Mouse (Mus musculus) left cerebral cortex, adult 2 months (tissue): Measurements from ENCODE around the gene Afap1. TPM values are rescaled to one million over a fixed set of nuclear protein-coding genes. Genes with fewer than 3 reads are reported as not detected.

Source experiments
- DNase-seq, 2 experiments: peaks; one replicate each; pipeline ENCODE4 v3.0.0; 2021 to 2022; ENCODE audit warnings: low spot score in 2 of 2, mixed read lengths in 1 of 2; ENCODE audit errors: extremely low spot score in 1 of 2
- H3K27ac ChIP-seq: fragments of 200-600 bp; 2 replicates; pipeline ENCODE4 v1.8.1; 2022
- H3K4me3 ChIP-seq: fragments of 200-600 bp; 2 replicates; pipeline ENCODE4 v1.8.1; 2022
- CTCF ChIP-seq: fragments of 200-600 bp; IDR thresholded peaks from 2 replicates; pipeline ENCODE4 v1.8.1; 2022; ENCODE audit warnings: antibody characterized with exemption, mild to moderate bottlenecking, moderate library complexity
- intact Hi-C: fragments of 180-260 bp; cut with DNase I; formaldehyde crosslinking; loops from one replicate; pipeline ENCODE4 v1.15.1; 2025
- total RNA-seq, 2 experiments: library from RNA; stranded (reverse); gene quantifications; 2 replicates each; pipeline ENCODE4 v1.2.3; 2021

Gene Afap1
- total RNA-seq, 2 experiments from 2014 or later = 28.8 to 31.5 TPM

GRCm38 (mm10) chr5:35884262-35884661, 8.9 kb upstream of the Afap1 start:
- intact Hi-C loops = no loop called here
- H3K4me3 ChIP-seq = no peak overlapping the region
- peak; percentile 66 for TF ChIP-seq CTCF
- DNase-seq = peak; percentile 49 to 53
- H3K27ac ChIP-seq = no peak overlapping the region

DNA sequence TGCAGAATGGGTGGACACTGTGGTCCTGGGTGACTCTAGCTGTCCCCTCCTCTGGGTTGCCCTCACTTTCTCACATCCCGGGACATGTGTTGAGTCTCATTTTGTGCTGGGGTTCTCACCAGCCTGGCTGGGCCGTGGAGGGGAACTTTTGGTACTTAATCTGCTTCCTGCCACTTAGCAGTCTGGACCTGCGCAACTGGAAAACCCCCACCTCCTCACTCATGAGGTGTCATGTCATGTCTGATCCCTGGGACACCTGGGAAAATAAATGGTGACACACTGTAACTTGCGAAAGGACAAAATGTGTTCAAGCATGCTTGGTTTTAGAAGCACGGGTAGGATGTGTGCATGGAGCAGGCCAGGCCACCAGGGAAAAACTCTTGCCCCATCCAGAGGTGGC, 8.4 kb upstream of the Afap1 start:
- Histone ChIP-seq H3K27ac (no peak overlapping the region), H3K4me3 (no peak overlapping the region)
- intact Hi-C loops = no loop called here
- DNase-seq = no peak
- no peak for TF ChIP-seq CTCF

- no peak overlapping the region for H3K27ac ChIP-seq
- DNase-seq = no peak
- H3K4me3 ChIP-seq = no peak overlapping the region
- TF ChIP-seq CTCF = peak; percentile 73
- intact Hi-C loops = loop anchor here (1.0 kb wide), 1 partner anchor 86 kb away; no protein-coding TSS in a partner anchor
Observed at GRCm38 (mm10) chr5:35888959-35889358, 4.2 kb upstream of the Afap1 start.

DNA sequence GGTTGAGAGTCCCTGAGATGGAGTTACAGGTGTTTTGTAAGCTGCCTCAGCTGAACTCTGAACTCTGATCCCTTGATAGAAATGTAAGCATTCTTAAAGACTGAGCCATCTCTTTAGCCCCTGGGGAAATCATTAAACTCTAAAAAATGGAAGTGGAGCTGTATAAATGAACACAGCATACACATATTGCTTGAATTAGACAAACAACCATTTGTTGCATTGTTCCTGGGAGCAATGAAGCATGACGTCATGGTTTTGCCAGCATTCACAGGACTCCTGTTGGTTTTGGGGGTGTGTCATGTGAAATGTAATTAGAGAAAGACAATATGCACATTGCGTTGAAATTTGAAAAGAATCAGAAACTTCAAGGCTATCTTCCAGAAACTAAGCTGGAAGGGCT, 3.5 kb upstream of the Afap1 start:
- H3K4me3 ChIP-seq = no peak overlapping the region
- intact Hi-C loops = loop anchor here (1.0 kb wide), 1 partner anchor 86 kb away; no protein-coding TSS in a partner anchor
- H3K27ac ChIP-seq = no peak overlapping the region
- TF ChIP-seq CTCF = no peak
- no peak for DNase-seq

- no peak for DNase-seq
- Histone ChIP-seq H3K27ac (no peak overlapping the region), H3K4me3 (no peak overlapping the region)
- intact Hi-C loops = no loop called here
- TF ChIP-seq CTCF = no peak
Observed at GRCm38 (mm10) chr5:35890985-35891730, 2.0 kb upstream of the Afap1 start.

DNA sequence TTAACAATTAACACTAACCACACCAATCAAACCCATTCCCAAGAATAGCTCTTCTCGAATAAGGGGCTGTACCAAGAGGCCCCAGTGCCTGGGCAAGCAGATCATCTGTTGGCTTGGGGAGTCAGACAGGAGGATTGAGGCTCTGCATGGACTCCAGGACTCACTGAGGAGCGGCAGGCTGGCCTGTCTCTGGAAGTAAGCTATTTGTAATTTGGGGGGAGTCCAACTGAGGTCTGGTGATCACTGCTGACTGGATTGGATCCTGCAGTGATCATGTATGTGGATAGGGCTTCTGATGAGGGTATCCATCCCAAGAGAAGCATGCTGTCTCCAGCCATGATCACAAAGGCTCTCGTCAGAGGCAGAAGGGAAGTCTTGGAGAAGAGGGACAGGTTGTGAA, 756 bp upstream of the Afap1 start:
- no peak overlapping the region; the same call in 1 of the 2 replicates for H3K4me3 ChIP-seq
- DNase-seq = no peak
- intact Hi-C loops = no loop called here
- H3K27ac ChIP-seq = no peak overlapping the region
- TF ChIP-seq CTCF = no peak

DNA sequence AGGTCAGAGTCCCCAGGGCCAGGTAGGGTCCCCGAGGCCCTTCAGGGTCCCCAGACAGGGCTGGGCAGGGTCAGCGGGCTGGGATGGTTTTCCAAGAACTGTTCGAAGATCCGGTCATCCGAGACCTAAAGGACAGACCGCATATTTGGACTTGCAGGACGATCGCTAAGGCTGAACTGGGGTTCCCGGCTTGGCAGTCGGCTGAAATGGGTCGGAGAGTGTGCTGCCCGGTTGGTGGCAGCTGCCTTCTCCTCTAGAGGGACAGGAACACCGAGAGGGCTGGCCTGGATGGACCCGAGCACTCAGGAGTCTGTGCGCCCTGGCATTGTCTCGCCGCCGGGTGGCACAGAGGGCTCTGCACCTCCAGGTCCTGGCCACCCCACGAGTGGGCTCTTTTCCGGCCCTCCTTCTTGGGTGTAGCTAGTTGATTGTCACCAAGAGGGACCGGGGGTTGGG, 714 bp downstream of the Afap1 start:
- H3K27ac ChIP-seq = peak overlapping the region; percentile 89
- peak; percentile 59 for TF ChIP-seq CTCF
- intact Hi-C loops = loop anchor here (1.0 kb wide), 1 partner anchor 78 kb away; no protein-coding TSS in a partner anchor
- H3K4me3 ChIP-seq = peak overlapping the region; percentile 84
- peak; percentile 60 to 66 for DNase-seq

DNA sequence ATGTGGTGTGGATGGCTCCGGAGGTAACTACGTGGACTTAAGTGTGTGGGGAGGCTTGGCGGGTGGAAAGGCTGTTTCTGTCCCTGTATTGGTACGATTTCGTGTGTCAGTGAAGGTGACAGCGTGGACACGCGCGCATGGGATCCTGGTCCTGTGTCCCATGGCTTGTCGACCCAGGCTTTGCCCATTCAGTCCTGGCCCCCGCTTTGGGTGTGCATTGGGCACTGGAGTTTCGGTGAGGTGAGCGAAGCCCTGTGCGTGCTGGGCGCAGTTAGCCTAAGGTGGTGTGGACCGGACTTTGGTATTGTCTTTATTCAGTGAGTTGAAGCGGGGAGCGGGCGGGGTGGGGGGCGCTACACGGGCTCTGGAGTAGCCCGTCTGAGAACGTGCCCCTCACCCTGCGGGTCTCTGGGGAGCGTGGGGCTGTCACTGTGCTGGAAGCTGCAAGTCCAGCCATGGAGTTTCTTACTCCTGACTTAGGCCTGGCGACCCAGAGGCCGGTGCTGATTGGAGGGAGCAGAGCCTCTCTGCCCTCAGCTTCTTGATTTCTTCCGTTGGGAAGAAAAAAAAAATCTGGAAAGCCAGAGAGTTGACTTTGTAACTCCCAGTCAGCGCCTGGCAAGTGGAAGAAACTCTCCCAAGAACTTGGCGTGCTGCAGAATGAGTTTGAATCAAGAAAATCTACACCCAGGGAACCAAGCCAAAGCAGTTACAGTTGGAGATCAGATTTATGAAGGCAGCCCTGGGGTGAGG, 1.4 kb downstream of the Afap1 start:
- Histone ChIP-seq H3K27ac (peak overlapping the region; percentile 89), H3K4me3 (peak overlapping the region; percentile 84)
- no peak for TF ChIP-seq CTCF
- intact Hi-C loops = no loop called here
- no peak for DNase-seq

DNA sequence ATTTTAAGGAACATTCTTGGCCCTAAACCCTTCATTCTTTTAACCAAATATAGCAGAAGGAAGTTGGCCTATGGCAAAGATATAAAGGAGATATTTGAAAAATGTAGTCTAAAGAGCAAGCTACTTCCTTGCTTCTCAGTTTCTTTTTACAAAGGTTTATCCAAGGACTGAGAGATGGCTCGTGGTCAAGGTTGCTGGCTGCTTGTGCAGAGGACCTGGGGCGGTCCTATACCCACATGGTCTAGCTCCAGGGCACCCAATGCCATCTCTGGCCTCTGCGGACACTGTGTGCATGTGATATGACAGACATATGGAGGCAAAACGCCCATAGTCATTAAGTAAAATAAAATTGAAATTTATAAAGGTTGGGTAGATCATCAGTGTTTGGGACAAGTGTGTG, 2.8 kb downstream of the Afap1 start:
- intact Hi-C loops = no loop called here
- H3K4me3 ChIP-seq = no peak overlapping the region

DNA sequence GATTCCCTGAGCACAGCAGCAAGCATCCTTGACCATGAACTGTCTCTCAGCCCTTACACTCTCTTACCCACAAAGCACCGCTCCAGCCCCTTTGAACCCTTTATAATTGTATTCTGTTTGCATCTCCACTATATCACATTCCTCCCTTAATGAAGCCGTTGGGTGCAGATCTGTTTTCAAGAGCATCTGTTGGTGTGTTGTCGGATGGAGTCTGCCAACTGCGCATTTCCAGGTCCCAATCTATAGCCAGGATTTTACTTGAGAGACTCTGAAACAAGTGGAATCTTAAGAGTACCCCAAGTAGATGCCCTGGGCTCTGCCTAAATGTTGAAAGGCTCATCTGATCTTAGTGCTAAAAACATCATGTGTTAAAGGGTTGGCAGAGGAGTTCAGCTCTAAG, 3.4 kb downstream of the Afap1 start:
- DNase-seq = no peak
- Histone ChIP-seq H3K4me3 (no peak overlapping the region), H3K27ac (no peak overlapping the region; the same call in 1 of the 2 replicates)
- intact Hi-C loops = no loop called here
- no peak for TF ChIP-seq CTCF

More for the DNA sequence above, 2.8 kb downstream of the Afap1 start:
- DNase-seq = no peak
- no peak overlapping the region for H3K27ac ChIP-seq
- TF ChIP-seq CTCF = no peak

DNA sequence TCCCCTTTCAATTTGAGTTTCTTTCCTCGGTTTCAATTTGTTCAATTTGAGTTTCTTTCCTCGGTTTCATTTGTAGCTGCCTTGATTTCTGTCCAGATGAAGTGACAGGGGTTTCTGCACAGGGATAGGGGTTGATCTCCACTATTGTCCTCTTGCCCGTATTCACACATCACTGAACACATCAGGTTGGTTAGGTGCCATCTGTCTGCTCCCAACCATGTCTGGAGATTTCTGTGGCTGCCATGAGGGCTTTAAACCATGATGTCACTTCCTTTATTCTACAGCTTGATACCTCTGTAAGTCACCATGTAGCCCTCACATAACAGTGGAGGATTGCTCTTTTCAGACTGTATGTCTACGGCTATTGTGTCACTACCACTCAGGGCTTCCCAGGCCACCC, 4.0 kb downstream of the Afap1 start:
- DNase-seq = no peak
- Histone ChIP-seq H3K4me3 (no peak overlapping the region), H3K27ac (no peak overlapping the region)
- intact Hi-C loops = no loop called here
- no peak for TF ChIP-seq CTCF

DNA sequence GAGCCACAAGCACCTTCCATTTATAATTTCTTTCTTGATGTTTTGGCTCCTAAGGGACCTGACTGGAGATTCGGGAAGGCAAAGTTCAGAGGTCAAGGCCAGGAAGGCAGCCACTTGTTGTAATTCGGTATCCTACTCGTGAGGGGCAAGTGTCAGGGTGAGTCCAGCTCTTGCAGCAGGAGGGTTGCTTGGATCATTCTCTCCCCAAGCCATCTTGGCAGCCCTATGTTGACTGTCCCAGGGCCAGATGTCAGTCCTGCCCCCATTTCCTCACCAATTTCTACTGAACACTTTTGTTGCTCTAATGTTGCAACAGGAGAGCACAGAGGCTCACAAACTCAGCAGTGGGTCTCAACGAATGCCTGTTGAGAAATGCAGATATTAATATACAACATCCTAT, 5.0 kb downstream of the Afap1 start:
- Histone ChIP-seq H3K4me3 (no peak overlapping the region), H3K27ac (no peak overlapping the region)
- DNase-seq = no peak
- intact Hi-C loops = no loop called here
- TF ChIP-seq CTCF = no peak

DNA sequence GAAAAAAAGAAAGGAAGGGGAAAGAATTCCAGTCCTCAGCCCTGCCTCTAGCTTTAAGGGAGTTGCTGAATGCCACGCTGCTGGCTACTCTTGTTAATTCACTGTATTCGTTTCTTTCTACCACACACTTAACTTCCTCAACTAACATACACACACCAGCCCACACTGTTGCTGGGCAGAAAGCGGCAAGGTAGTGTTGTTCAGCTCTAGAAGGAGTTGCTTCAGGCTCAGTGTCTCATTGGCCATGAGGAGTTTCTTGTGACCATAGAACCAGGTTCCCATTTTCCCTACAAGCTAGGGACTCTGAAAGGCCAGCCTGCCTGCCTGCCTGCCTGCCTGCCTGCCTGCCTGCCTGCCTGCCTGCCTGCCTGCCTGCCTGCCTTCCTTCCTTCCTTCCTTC, 5.9 kb downstream of the Afap1 start:
- no peak for DNase-seq
- Histone ChIP-seq H3K4me3 (no peak overlapping the region), H3K27ac (no peak overlapping the region)
- intact Hi-C loops = no loop called here
- TF ChIP-seq CTCF = no peak
